Mouse (Mus musculus) T-cell, adult 2 months (primary cell): ENCODE results near the gene Lipc.
A peak's percentile ranks its signal among the peaks of the same experiment; 100 is the strongest.

Source experiments
- DNase-seq: peaks from one replicate; pipeline ENCODE4 v3.0.0; 2022; ENCODE audit warnings: low spot score

Gene Lipc

GRCm38 (mm10) chr9:70914659-70915355, 37.2 kb downstream of the Lipc start:
- DNase-seq = no peak

DNA sequence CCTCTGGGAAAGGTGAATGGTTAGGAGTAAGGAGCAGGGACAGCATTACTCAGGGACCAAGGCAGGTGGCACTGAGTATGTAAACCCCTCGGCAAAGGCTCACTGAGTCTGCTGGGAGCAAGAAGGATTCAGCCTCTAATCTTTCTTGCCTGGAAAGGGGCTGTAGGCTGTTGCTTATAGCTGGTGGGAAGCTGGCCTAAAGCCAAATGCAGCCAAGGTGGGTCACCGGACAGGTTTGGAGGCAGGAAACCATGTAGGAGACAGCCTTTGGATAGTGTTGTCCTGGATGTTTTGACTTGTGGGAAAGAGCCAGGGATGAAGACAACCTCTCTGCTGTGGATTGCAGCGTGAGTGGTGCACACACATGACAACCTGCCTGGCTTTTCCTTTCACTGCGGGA, 40.9 kb downstream of the Lipc start:
- DNase-seq = no peak

DNA sequence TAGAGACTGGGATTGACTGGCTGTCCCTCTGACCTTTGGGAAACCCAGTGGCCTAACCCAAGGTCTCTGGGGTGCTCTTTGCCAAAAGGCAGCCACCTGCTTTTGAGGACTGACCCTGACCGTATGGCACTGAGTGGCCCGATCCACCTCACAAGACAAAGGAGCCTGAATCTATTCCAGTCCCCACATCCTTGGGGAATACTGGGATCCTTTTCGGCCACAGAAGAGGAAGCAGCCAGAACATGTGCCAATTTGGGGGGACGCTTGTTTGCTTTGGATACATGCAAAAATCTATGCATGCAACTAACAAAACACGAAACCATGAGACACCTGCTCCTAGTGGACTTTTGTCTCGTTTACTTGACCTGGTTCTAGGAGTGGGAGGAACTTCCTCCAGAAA, 41.7 kb downstream of the Lipc start:
- DNase-seq = no peak

DNA sequence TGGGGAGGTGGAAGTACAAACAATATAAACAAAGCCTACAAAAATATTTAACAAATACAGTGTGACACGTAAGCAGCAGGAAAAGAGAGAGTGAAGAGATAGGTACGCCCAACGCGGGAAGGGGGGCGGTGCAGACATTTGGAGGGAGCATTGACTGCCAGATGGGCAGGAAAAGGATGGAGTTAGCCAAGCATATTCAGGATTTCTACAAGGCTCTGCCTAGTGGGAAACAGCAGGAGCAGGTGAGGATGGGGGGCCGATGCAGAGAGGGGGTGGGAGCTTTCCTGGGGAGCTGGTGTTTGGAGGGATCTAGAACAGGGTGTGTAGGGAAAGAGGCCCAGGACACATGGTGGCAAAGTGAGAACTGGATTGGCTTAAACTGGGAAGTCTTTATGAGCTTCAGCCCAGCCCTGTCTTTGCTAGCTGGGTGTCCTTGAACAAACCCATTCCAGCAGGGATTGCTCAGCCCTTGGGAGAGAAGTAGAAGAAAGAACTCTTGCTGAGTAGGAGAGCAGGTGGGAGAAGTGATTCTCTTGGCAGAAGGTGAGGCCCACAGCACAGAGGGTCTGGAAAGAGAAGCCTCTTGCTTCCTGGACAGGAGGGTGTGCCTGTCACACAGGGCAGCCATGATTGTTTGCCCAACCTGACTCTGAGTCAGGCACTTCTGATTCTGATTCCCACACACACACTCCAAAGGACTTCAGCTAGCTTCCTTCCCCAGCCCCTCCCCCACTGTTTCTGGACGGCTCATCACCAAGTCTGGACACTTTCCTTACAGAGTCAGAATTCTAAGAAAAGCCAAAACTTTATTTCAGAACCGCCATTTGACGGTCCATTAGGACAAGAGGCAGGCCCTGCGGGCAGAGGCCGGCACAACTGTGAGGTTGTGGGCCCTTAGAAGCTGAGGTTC, 49.0 kb downstream of the Lipc start:
- no peak for DNase-seq

DNA sequence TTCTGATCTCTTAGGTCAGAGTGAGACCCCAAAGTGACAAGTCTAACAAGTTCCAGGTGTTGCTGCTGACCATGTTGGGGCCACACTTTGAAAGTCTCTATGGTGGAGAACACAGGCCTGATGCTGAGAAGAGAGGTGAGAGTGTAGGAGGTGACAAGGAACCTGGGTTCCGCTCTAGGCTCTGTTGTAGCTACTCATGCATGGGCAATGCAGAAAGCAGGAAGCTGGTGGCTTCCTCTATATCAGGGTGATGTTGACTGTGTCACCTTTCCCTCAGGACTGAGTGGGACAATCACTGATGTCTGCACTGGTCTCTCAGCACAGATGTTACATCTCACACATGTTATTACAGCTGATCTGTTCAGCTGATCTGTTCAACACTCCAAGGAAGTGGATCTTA, 57.8 kb downstream of the Lipc start:
- DNase-seq = no peak

DNA sequence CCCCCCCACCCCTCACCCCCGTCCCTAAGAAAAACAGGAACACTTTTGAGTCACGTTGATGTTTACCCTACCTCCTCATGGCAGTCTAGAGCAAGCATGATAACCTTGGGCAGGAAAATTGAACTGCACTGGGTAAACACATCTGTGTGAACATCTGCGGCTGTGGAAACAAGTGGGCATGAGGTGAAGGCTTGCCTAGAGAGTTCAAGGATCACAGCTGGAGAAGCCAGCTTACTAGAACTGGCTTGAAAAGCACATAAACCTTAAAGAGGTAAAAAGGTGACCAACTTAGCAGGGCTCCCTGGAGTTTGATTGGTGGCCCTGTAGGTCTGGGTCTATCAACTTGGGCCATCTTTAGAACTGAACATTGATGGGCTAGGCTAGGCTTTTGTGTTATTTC, 58.5 kb downstream of the Lipc start:
- DNase-seq = no peak

DNA sequence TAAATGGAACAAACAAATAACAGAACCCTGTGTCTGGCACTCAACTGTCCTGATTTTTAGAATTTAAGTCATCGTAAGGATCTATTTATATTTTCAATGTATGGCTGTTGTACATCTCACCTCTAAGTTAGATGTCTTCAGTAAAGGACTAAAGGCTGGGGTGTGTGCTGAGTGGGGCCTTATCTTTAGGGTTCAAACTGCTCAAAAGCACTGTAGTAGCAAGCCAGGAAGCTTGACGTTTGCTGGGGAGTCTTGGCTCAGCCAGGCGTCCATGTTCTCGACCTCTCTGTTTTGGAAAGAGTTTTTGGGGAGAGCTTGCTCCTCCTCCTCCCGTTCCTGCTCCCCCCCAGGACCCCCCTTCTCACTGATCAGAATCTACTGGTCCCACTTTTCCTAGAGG, 59.4 kb downstream of the Lipc start:
- no peak for DNase-seq

DNA sequence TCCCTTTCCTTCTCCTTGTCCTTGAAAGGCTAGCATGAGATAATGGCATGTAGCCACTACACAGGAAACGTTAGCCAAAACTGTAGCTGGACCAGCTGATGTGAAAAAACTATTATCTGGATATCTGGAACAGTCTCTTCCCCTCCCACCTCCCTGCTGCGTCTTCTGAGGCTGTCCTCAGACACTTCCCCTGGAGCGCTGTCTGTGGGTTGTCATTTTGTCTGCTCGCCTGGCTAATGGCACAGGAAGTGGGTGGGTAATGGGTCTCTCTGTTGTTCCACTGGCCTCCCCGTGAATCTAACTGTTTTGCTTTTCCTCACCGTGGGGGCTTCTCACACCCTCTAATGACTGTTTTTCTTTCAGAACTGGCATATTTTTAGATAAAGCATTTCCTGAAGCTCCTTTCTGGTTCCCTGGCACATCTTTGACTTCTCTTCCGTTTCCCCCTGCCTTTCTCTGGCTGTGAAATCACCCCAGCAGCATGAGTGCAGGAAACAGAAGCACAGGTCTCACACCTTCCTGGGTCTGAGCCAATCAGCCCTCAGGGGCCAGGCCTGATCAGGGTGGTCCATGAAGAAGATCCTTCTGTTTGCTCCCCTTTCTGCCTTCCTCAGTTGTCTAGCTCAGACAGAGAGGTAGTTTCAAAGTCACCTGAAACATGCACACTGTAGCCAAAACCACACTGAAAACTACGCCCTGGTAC, 60.4 kb downstream of the Lipc start:
- DNase-seq = peak; percentile 17

GRCm38 (mm10) chr9:70890736-70891135, 61.3 kb downstream of the Lipc start:
- DNase-seq = no peak

GRCm38 (mm10) chr9:70888969-70889368, 63.1 kb downstream of the Lipc start:
- no peak for DNase-seq

GRCm38 (mm10) chr9:70888556-70888955, 63.5 kb downstream of the Lipc start:
- DNase-seq = no peak

DNA sequence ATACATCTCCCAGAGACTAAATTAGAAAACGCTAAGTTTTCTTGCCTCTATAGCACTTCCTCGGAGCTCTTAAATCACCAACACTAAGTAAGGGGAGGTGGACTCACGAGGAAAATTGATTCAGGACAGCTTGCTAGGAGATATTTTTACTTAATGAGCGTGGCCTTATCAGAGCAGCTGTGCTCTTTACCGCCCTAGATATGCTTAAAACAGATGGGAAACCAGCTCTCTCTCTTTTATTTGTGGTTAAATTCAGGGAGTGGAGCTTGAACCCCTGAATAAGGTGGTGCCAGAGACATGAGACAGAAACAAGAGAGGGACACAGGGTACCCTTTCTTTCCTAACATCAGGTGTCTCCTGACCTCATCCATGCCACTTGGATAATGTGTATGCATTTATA, 70.0 kb downstream of the Lipc start:
- no peak for DNase-seq

GRCm38 (mm10) chr9:70878823-70879222, 73.2 kb downstream of the Lipc start:
- no peak for DNase-seq

GRCm38 (mm10) chr9:70878157-70878556, 73.9 kb downstream of the Lipc start:
- DNase-seq = no peak

- no peak for DNase-seq
Measured at GRCm38 (mm10) chr9:70875490-70875889, 76.5 kb downstream of the Lipc start.

GRCm38 (mm10) chr9:70875059-70875458, 77.0 kb downstream of the Lipc start:
- DNase-seq = no peak

- no peak for DNase-seq
Measured at GRCm38 (mm10) chr9:70872675-70873074, 79.4 kb downstream of the Lipc start.

- no peak for DNase-seq
Measured at GRCm38 (mm10) chr9:70870326-70870725, 81.7 kb downstream of the Lipc start.

DNA sequence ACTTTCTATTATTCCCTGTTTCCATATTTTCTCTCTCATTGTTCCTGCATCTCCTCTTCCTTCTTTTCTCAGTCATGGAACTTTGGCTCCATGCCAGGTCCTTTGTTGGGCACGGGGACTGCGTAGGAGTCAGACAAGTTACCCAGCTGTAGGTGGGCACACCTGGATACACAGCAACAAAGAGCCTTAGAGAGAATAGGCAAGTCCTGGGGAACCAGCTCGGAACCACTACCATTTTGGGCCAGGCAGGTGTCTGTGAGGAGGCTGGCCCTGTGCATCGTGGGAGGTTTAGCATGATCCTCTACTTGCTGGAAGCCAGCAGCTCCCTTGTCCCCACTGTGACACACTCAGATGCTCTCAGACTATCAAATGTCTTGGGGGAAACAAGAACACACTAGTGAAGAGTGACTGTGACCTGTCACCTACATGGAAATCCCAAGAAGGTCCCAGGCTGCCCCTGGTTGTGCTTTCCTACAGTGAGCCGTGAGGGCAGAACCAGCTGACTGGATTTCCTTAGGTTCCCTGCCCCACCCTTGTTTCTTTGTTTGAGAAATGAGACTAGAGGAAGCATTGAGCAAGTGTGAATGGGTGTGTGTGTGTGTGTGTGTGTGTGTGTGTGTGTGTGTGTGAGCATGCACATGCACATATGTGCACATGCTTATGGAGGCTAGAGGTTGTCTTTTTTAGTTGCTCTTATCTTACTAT, 82.7 kb downstream of the Lipc start:
- DNase-seq = no peak

GRCm38 (mm10) chr9:70867381-70867780, 84.6 kb downstream of the Lipc start:
- DNase-seq = no peak

DNA sequence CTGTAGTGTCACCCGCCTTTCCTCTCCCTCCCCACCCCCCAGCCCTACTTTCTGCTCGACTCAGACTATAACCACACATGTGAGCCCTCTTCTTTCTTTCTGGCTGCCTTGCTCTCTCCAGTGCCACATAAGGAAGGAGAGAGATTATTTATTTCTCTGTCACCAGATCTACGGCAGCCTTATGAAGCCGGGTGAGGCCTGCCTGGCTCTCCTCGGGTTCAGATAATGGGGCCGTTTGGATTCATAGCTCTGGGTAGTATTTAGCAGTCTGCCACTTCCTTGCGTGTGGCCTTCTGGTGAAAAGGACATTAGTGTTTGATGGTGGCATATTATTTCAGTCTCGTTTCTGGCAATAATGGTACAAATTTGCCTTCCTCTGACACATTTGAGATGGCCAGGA, 88.0 kb downstream of the Lipc start:
- no peak for DNase-seq

DNA sequence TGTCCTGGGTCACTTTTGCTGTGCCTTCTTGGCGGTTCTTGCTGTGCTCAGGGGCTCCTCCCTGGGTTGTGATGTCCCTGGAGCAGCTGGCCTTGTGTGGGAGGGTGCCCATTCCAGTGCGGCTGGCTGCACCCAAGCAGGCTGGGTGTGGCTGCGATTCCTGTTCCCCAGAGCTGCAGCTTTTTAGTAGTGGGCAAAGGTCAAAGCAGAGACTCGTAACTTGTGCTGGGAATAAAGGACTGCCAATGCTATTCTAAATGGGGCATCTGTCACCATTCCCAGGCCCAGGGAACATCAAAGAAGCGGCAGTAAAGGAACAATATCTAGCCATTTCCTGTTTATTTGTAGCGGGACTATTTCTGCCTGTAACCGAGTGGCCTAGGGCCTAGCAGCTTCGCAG, 88.7 kb downstream of the Lipc start:
- DNase-seq = no peak
